Mouse (Mus musculus) embryonic fibroblast, embryonic 13.5 days (primary cell): ENCODE measurements around the gene Sptlc2. TPM values are rescaled to one million over a fixed set of nuclear protein-coding genes. Genes with fewer than 3 reads are reported as not detected.

Source experiments
- H3K27ac ChIP-seq: 2 replicates; pipeline ENCODE4 v1.5.1; 2012; ENCODE audit warnings: low read length, control low read depth, inconsistent platforms; ENCODE audit not compliant: insufficient read depth
- H3K4me1 ChIP-seq: 2 replicates; pipeline ENCODE4 v1.6.1; 2011; ENCODE audit warnings: low read length; ENCODE audit not compliant: control insufficient read depth, insufficient read depth
- H3K4me3 ChIP-seq: 2 replicates; pipeline ENCODE4 v1.5.1; 2011; ENCODE audit warnings: mild to moderate bottlenecking, control low read depth, low read length; ENCODE audit not compliant: insufficient read depth
- CTCF ChIP-seq: IDR thresholded peaks from 2 replicates; pipeline ENCODE4 v1.5.1; 2011; ENCODE audit warnings: mild to moderate bottlenecking, control low read depth, low read length, moderate library complexity, borderline replicate concordance; ENCODE audit not compliant: insufficient read depth
- POLR2A ChIP-seq: IDR thresholded peaks from 2 replicates; pipeline ENCODE4 v1.6.1; 2011; ENCODE audit warnings: low read depth, mild to moderate bottlenecking, control low read depth, low read length, moderate library complexity
- polyA plus RNA-seq: library from polyadenylated mRNA; stranded (reverse); fragments of >200 nt; gene quantifications from 2 replicates; pipeline ENCODE4 v1.2.4, GENCODE M21; 2011; ENCODE audit warnings: low read depth; ENCODE audit not compliant: missing spikeins, insufficient read length

The Sptlc2 gene
- 125 and 133 TPM in 2 replicates for polyA plus RNA-seq

- peak; percentile 86 for TF ChIP-seq POLR2A
- TF ChIP-seq CTCF: no peak
- Histone ChIP-seq H3K4me3 (peak within 1 kb of the TSS; percentile 97), H3K4me1 (peaks cover 4% of the 10 kb centered on the region), H3K27ac (peak within 1 kb of the TSS; percentile 66)
Observed at GRCm38 (mm10) chr12:87388122-87388774, at the start of gene Sptlc2. TSS of gene Sptlc2 (minus strand) at chr12:87388355.

- TF ChIP-seq CTCF (no peak), POLR2A (no peak)
- Histone ChIP-seq H3K4me3 (no peak overlapping the region), H3K4me1 (no peaks in the 10 kb centered on the region), H3K27ac (no peak overlapping the region)
Observed at GRCm38 (mm10) chr12:87428885-87429284, 40.7 kb upstream of the Sptlc2 start.

GRCm38 (mm10) chr12:87428295-87428694 lies 40.1 kb upstream of the Sptlc2 start:
- Histone ChIP-seq H3K4me3 (no peak overlapping the region), H3K4me1 (no peaks in the 10 kb centered on the region), H3K27ac (no peak overlapping the region)
- TF ChIP-seq POLR2A (no peak), CTCF (no peak)

- no peak for TF ChIP-seq CTCF
- TF ChIP-seq POLR2A: no peak
- Histone ChIP-seq H3K27ac (no peak overlapping the region), H3K4me1 (no peaks in the 10 kb centered on the region), H3K4me3 (no peak overlapping the region)
Observed at GRCm38 (mm10) chr12:87426354-87427031, 38.3 kb upstream of the Sptlc2 start.

GRCm38 (mm10) chr12:87424516-87424915 lies 36.4 kb upstream of the Sptlc2 start:
- H3K4me3 ChIP-seq: no peak overlapping the region

GRCm38 (mm10) chr12:87423700-87424099 lies 35.5 kb upstream of the Sptlc2 start:
- Histone ChIP-seq H3K4me1 (no peaks in the 10 kb centered on the region), H3K27ac (no peak overlapping the region), H3K4me3 (no peak overlapping the region)
- no peak for TF ChIP-seq CTCF
- no peak for TF ChIP-seq POLR2A

More at GRCm38 (mm10) chr12:87424516-87424915, 36.4 kb upstream of the Sptlc2 start:
- no peaks in the 10 kb centered on the region for H3K4me1 ChIP-seq
- TF ChIP-seq POLR2A (no peak), CTCF (no peak)
- no peak overlapping the region for H3K27ac ChIP-seq

- no peak for TF ChIP-seq CTCF
- no peak for TF ChIP-seq POLR2A
- no peaks in the 10 kb centered on the region for H3K4me1 ChIP-seq
- no peak overlapping the region for H3K4me3 ChIP-seq
- no peak overlapping the region for H3K27ac ChIP-seq
Observed at GRCm38 (mm10) chr12:87421708-87422507, 33.8 kb upstream of the Sptlc2 start.

- TF ChIP-seq POLR2A (no peak), CTCF (no peak)
- Histone ChIP-seq H3K27ac (no peak overlapping the region), H3K4me3 (no peak overlapping the region), H3K4me1 (no peaks in the 10 kb centered on the region)
Observed at GRCm38 (mm10) chr12:87419974-87420485, 31.9 kb upstream of the Sptlc2 start.

GRCm38 (mm10) chr12:87418921-87419320 lies 30.8 kb upstream of the Sptlc2 start:
- no peak overlapping the region for H3K27ac ChIP-seq
- H3K4me1 ChIP-seq: no peaks in the 10 kb centered on the region
- TF ChIP-seq POLR2A (no peak), CTCF (no peak)
- H3K4me3 ChIP-seq: no peak overlapping the region
